Mouse (Mus musculus) hindbrain, embryonic 10.5 days (tissue): ENCODE results near the gene AC131692.1. TPM values are rescaled to one million over a fixed set of nuclear protein-coding genes. Genes with fewer than 3 reads are reported as not detected.

ENCODE experiments used
- DNase-seq: peaks from one replicate; pipeline ENCODE4 v3.0.0-alpha.2; 2017; ENCODE audit warnings: low spot score
- H3K27ac ChIP-seq: fragments of 300-500 bp; sonication (generic); 2 replicates; pipeline ENCODE4 v1.5.1; 2016; ENCODE audit warnings: mild to moderate bottlenecking, moderate library complexity
- H3K27me3 ChIP-seq: fragments of 300-500 bp; sonication (generic); 2 replicates; pipeline ENCODE4 v1.6.1; 2016; ENCODE audit warnings: mild to moderate bottlenecking; ENCODE audit not compliant: poor library complexity, insufficient read depth, severe bottlenecking
- H3K36me3 ChIP-seq: fragments of 300-500 bp; sonication (generic); 2 replicates; pipeline ENCODE4 v1.6.1; 2016; ENCODE audit warnings: mild to moderate bottlenecking, moderate library complexity
- H3K4me1 ChIP-seq: fragments of 300-500 bp; sonication (generic); replicated peaks from 2 replicates; pipeline ENCODE4 v1.6.1; 2016; ENCODE audit warnings: mild to moderate bottlenecking
- H3K4me3 ChIP-seq: fragments of 300-500 bp; sonication (generic); 2 replicates; pipeline ENCODE4 v1.5.1; 2016; ENCODE audit warnings: mild to moderate bottlenecking, moderate library complexity
- H3K9me3 ChIP-seq: fragments of 300-500 bp; sonication (generic); 2 replicates; pipeline ENCODE4 v1.6.1; 2016; ENCODE audit warnings: mild to moderate bottlenecking, moderate library complexity
- WGBS: fragments of 180-500 bp; shearing (Covaris S2); methylation state at CpG from one replicate; pipeline ENCODE4 v1.1.7; 2016; 5-methylcytosine and 5-hydroxymethylcytosine counted together
- polyA plus RNA-seq: library from polyadenylated mRNA; unstranded; fragments of >200 nt; fragmentation: Nextera tagmentation; extraction: Ambion mirVana; gene quantifications from 2 replicates; pipeline ENCODE4 v1.2.1, GENCODE M21; 2016

AC131692.1 gene
- polyA plus RNA-seq, result 0.38 and 0.83 TPM in 2 replicates

DNA sequence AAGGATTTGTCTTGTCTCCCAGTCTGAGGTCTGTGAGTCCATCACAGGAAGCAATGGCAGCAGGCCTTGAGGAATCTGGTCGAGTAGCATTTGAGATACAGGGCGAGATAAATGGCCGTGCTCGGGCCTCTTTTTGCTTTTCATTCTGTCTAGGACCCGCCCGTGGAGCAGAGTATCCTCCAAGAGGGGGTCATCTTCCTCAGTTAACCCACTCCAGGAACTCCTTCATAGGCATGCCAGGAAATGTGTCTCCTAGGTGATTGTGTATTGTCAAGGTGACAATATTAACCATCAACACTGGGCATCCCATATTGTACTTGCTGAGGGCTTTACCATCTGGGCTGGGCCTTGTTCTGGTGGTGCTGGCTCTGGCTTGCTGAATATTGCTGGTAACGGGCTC lies at the start of gene AC131692.1:
AC131692.1 (plus strand) TSS at position 301 of the 400 bp plus-strand sequence.
- Histone ChIP-seq H3K4me3 (no peak within 1 kb of the TSS), H3K9me3 (no peaks in the 10 kb centered on the region), H3K27ac (no peak within 1 kb of the TSS), H3K36me3 (peaks cover 95% of the 10 kb centered on the region), H3K27me3 (no peaks in the 10 kb centered on the region), H3K4me1 (no peaks in the 10 kb centered on the region)
- 91% methylated on average over 7 of the region's 7 CpGs for WGBS
- no peak for DNase-seq

DNA sequence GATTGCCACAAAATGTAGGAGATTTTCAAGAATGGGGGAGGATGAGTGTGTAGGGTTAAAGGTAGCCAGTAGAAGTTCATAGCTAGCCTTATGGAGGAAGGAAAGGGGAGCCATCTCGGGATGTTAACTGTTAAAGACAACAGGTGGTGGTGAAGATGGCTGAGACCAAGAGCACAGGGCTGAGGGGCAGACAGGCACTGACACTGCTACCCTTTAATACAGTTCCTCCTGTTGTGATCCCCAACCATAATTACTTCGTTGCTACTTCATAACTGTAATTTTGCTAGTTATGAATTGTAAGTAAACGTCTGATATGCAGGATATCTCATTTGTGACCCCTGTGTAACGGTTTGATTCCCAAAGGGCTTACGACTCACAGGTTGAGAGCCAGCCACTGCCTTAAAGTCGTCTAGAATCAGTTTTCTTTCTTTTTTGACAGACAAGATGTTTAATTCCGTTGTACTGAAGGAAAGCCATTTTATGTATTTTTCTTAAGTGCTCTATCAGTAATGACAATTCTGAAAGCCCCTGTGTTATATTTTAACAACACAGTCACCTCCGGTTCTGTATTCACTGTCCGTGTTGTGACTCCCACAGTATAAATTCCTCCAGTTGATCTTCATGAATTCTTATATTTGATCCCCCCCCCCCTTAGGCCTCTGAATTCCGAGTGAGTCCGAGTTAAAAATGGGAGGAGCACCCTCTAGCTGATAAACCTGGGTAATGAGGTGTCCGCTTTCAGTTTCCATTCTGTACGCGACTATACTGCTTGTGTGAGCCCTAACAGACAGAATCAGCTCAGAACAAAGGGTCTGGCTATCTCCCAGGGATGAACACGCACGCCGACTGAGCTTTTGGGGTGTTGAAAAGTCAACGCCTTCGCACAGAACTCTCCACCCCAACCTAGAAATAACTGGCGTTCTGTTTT lies 48.6 kb upstream of the AC131692.1 start:
- Histone ChIP-seq H3K9me3 (no peaks in the 10 kb centered on the region), H3K4me3 (peak overlapping the region; percentile 92), H3K27ac (peak overlapping the region; percentile 99), H3K27me3 (no peaks in the 10 kb centered on the region), H3K4me1 (peaks cover 41% of the 10 kb centered on the region), H3K36me3 (peaks cover 33% of the 10 kb centered on the region)
- DNase-seq, result no peak
- 24% methylated on average over 20 of the region's 20 CpGs for WGBS

DNA sequence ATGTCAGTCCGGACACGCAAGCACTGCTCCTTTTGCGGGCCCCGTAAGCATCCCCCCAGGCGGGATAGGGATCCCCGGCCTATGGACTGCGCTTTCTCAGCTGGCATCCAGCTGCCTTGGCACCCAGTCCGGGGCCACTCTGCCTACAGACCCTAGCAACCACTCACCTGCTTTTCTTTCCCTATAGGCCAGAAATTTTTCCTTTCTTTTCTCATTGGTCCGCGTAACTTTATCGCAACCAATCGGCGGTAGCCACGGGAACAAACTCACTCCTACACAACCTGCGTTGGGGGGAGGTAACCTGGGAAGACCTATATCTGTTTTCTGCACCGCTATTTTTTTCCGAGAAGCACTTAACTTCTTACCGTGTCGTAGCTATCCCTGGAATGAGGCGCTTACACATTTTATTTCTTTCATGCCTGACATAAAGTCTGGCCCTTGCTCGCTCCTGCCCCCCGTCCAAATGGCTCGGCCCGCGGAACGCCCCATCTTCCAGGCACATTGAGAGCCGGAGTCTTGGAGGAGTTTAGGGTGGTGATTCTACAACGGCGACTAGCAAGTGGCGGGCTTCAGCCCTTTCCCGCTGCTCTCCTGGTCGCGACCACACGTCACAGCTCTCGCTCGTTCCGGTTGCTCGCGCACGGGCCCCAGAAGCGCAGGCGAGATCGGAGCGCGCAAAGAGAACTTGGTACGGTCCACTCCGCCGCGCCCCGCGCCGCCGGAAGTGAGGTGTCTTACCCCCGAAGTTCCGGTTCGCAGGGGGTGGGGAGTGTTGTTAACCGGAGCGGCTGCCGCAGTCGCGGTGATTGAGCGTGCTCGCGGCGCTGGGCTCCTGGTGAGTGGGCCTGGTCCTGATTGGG lies 47.7 kb upstream of the AC131692.1 start, which contains the start of gene Syvn1:
Syvn1 (plus strand) TSS at position 283 of the 860 bp plus-strand sequence.
- peak within 1 kb of the TSS; percentile 92 for H3K4me3 ChIP-seq
- H3K27ac ChIP-seq, result peak within 1 kb of the TSS; percentile 99
- peak; percentile 92 for DNase-seq
- H3K27me3 ChIP-seq, result no peaks in the 10 kb centered on the region
- H3K4me1 ChIP-seq, result peaks cover 38% of the 10 kb centered on the region
- peaks cover 42% of the 10 kb centered on the region for H3K36me3 ChIP-seq
- WGBS, result under 1% methylated on average over 65 of the region's 65 CpGs
- no peaks in the 10 kb centered on the region for H3K9me3 ChIP-seq

DNA sequence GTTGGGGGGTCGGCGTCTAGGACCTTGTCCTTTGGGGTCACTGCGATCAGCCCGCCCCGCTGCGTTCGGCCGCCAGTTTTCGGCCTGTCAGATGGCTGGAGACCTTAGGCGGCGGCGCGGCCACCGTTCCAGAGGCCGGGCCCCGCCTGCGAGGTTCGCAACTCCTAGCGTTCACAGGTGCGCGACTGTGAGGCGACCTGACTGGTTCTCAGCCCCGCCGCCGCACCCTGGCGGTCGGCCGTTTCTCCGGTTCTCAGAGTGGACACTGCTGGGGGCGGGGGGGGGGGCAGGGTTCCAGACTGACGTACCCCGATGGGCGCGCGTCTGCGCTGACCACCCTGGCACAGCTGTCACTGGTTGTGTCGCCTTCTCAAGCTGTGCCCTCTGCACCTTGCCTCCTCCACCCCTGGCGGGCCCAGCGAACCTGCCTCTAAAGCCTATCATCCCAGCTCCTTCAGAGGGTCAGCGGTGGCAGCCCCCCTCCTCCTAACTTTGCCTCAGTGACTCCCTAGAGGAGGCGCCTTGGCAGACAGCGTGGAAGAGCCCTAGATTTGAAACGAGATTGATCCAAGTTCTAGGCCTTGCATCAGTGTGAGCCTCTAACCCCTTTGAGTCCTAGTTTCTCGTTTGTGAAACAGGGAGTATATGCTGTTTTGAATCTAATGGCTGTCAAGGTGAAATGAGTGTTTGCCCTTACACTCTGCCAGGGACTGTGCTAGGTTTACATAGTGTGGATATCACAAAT lies 46.9 kb upstream of the AC131692.1 start:
- H3K4me1 ChIP-seq, result peaks cover 30% of the 10 kb centered on the region

DNA sequence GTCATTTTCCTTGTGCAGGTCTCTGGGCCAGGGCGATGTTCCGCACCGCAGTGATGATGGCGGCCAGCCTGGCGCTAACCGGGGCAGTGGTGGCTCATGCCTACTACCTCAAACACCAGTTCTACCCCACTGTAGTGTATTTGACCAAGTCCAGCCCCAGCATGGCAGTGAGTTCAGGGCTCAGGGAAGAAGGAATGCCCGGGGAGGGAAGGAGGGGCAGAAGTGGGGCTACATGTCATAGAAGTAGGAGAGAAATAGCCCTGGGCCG lies 46.4 kb upstream of the AC131692.1 start:
- Histone ChIP-seq H3K36me3 (peaks cover 55% of the 10 kb centered on the region), H3K27me3 (no peaks in the 10 kb centered on the region), H3K9me3 (no peaks in the 10 kb centered on the region), H3K4me1 (peaks cover 29% of the 10 kb centered on the region), H3K27ac (0 out of 2 replicates have a peak overlapping the region, but pooled peaks have one; percentile 99), H3K4me3 (peak overlapping the region; percentile 92)
- DNase-seq, result no peak
- 91% methylated on average over 8 of the region's 8 CpGs for WGBS

More for the DNA sequence above, 46.9 kb upstream of the AC131692.1 start:
- Histone ChIP-seq H3K9me3 (no peaks in the 10 kb centered on the region), H3K36me3 (peaks cover 50% of the 10 kb centered on the region), H3K27me3 (no peaks in the 10 kb centered on the region), H3K27ac (peak overlapping the region; percentile 99), H3K4me3 (peak overlapping the region; percentile 92)
- DNase-seq, result peak; percentile 34
- WGBS, result 2% methylated on average over 44 of the region's 44 CpGs

DNA sequence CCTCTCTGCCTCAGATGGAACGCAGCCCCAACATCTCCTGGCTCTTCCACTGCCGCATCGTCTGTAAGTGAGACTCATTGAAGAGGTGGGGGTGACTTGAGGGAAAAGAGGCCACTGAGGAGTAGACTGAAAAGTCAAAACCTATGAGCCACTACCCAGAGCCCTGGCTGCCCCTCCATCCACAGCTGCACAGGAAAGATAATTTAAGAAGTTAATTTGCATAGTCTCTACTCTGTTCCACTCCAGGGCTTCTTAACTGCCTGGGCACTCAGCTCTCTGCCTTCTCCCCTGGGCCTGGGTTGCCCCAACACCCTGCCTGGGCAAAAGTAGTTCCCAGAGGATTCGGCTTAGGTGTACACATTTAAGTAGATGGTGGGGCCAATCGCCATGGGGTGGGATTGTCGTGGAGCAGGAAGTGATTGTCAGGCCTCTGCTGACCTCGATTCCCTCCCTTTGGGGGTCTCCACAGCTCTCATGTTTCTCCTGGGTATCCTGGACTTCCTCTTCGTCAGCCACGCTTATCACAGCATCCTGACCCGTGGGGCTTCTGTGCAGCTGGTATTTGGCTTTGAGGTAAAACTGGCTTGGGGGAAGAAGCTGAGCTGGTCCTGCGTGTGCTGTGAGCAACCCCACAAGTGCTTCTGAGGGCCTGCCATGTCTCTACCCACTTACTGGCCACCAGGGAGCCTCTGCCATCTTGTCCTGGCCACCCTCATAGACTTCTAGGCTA lies 45.4 kb upstream of the AC131692.1 start:
- 92% methylated on average over 11 of the region's 11 CpGs for WGBS
- Histone ChIP-seq H3K36me3 (peaks cover 65% of the 10 kb centered on the region), H3K4me3 (peak overlapping the region; percentile 92; the same call in 1 of the 2 replicates), H3K27ac (no peak overlapping the region), H3K9me3 (no peaks in the 10 kb centered on the region), H3K27me3 (no peaks in the 10 kb centered on the region), H3K4me1 (peaks cover 29% of the 10 kb centered on the region)
- no peak for DNase-seq

DNA sequence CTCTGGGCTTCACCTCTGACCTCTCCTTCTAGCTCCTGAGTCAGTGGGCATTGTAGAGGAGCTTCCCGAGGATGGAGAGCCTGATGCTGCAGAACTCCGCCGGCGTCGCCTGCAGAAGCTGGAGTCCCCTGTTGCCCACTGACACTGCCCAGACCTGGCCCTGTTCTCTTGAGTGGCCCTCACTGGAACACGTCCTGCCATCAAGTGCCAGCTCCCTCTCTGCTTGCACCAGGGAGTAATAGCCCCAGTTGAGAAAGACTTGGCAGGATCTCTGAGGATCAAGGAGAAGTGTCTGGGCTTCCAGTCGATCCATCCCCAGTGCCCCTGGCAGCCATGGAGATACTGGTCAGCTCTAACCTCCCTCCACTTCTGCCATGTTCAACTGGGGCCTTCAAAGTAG lies 41.7 kb upstream of the AC131692.1 start:
- no peaks in the 10 kb centered on the region for H3K27me3 ChIP-seq
- no peak overlapping the region for H3K27ac ChIP-seq
- H3K36me3 ChIP-seq, result peaks cover 85% of the 10 kb centered on the region
- H3K4me3 ChIP-seq, result no peak overlapping the region
- 83% methylated on average over 7 of the region's 7 CpGs for WGBS
- DNase-seq, result no peak
- peaks cover 24% of the 10 kb centered on the region for H3K4me1 ChIP-seq
- no peaks in the 10 kb centered on the region for H3K9me3 ChIP-seq

DNA sequence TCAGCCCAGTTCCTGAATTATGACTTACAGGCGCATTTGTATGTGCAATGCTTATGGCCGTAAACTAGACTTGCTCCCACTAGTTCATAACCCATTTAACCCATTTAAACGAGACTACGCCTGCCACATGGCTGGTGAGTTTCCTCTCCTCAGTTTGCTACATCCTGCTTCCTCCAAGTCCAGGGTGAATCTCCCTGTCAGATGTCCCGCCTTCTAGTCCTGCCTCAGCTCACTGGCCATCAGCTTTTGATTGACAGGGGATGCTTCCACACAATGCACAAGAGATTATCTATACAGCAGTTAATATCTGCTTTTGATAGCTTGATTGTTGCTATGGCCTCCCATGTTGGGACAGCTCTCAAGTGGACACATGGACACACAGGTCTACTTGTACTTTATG lies 39.9 kb upstream of the AC131692.1 start:
- Histone ChIP-seq H3K9me3 (no peaks in the 10 kb centered on the region), H3K36me3 (peaks cover 79% of the 10 kb centered on the region), H3K27me3 (no peaks in the 10 kb centered on the region), H3K27ac (no peak overlapping the region), H3K4me3 (0 out of 2 replicates have a peak overlapping the region, but pooled peaks have one; percentile 4), H3K4me1 (peaks cover 19% of the 10 kb centered on the region)
- no peak for DNase-seq
- WGBS, result 92% methylated on average over 5 of the region's 5 CpGs

DNA sequence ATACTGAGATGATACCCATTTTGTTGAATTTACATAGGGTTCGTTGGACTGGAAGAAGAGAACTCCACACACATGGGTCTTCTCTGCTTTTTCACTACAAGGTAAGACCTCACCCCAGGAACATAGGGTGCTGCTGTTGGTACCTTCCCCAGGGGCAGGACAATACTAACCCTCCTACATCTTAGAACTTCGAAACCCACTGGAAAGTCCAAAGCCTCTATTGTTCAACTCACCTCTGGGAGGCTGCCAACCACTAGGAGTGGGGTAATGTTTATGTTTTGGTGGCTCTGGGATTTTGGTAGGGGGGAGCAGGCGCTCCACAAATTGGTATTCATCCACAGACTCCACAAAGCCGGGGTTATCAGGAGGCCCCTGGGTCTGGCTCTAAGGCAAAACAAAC lies 37.5 kb upstream of the AC131692.1 start:
- Histone ChIP-seq H3K36me3 (peaks cover 65% of the 10 kb centered on the region), H3K27ac (no peak overlapping the region)

DNA sequence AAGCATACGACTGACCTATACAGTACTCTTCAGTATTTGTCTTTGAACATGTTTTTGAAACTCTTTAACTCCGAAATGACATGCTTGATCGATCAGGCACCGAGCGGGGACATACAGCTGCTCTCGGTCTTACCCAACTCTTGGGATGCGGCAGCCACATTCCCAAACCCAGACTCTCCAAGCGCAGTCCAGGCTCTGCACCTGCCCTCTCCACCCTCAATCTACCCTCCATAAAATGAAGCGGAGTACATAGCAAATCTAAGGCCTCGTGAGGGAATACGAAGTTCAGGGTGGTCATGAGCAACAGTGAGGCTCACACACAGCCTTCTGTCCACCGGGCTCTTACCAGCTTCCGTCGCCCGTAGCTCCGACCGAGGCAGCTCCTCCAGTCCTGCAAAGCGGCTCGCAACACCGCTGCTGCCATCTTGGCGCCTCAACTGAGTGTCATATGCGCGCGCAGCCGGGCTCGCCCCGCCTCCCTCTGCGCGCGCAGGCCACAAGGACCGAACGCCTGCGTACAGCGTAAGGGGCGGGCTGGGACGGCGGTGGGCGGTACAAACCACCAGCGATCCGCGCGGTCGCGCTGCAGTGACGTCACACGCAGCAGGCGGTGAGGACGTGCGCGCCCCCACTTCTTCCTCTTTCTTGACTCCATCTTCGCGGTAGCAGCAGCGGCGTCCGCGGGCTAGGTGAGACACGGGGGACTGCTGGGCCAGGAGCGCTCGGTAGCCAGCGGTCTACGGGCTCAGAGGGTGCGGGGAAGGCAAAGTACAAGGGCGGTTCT lies 36.7 kb upstream of the AC131692.1 start, which contains the start of the genes Mrpl49 and Fau:
Mrpl49 (minus strand) TSS at position 473 of the 784 bp plus-strand sequence.
Fau (plus strand) TSS at position 532 of the 784 bp plus-strand sequence.
- peaks cover 59% of the 10 kb centered on the region for H3K36me3 ChIP-seq
- peaks cover 34% of the 10 kb centered on the region for H3K4me1 ChIP-seq
- H3K27me3 ChIP-seq, result no peaks in the 10 kb centered on the region
- under 1% methylated on average over 63 of the region's 63 CpGs for WGBS
- H3K9me3 ChIP-seq, result no peaks in the 10 kb centered on the region
- peak; percentile 99 for DNase-seq
- H3K27ac ChIP-seq, result peak within 1 kb of the TSS; percentile 93
- H3K4me3 ChIP-seq, result peak within 1 kb of the TSS; percentile 72

More for the DNA sequence above, 37.5 kb upstream of the AC131692.1 start:
- DNase-seq, result no peak
- WGBS, result 71% methylated on average over 4 of the region's 4 CpGs
- no peaks in the 10 kb centered on the region for H3K9me3 ChIP-seq
- H3K27me3 ChIP-seq, result no peaks in the 10 kb centered on the region
- H3K4me1 ChIP-seq, result peaks cover 26% of the 10 kb centered on the region
- H3K4me3 ChIP-seq, result peak overlapping the region; percentile 72

DNA sequence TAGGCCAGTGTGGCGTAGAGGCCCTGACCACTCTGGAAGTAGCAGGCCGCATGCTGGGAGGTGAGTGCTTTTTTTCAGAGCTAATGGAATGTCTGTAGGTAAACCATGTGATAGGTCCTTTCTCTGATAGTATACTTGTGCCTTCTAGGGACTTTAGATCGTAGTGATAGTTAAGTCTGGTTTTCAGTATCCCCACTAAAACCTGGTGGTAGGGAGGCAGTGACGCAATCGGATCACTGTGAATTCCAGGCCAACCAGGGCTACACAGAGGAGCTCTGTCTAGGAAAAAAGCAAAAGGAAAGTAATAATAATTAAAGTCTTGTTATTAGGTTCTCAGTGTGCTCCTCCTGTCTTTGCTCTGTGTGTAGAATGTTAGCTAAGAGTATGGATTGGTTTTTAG lies 35.7 kb upstream of the AC131692.1 start:
- 37% methylated on average over 5 of the region's 5 CpGs for WGBS
- peaks cover 59% of the 10 kb centered on the region for H3K36me3 ChIP-seq
- DNase-seq, result no peak
- peak overlapping the region; percentile 72 for H3K4me3 ChIP-seq
- peak overlapping the region; percentile 93 for H3K27ac ChIP-seq
- no peaks in the 10 kb centered on the region for H3K9me3 ChIP-seq
- peaks cover 43% of the 10 kb centered on the region for H3K4me1 ChIP-seq
- H3K27me3 ChIP-seq, result no peaks in the 10 kb centered on the region
